Mouse (Mus musculus): ENCODE measurements around the gene Rbx1. TPM values are rescaled to one million over a fixed set of nuclear protein-coding genes. Genes with fewer than 3 reads are reported as not detected.
A peak's percentile ranks its signal among the peaks of the same experiment; 100 is the strongest.

Rbx1 gene
- polyA plus RNA-seq, 1 experiment from 2014 or later: 539 TPM

- ATAC-seq (ENCODE audit: insufficient read depth): no peak
Measured at GRCm38 (mm10) chr15:81482966-81483365, 16.9 kb downstream of the Rbx1 start.

GRCm38 (mm10) chr15:81483691-81484090, 17.6 kb downstream of the Rbx1 start:
- no peaks in the 10 kb centered on the region for H3K36me3 ChIP-seq (ENCODE audit: insufficient read depth)
- 82% methylated on average over 6 of the region's 6 CpGs for WGBS
- no peaks in the 10 kb centered on the region for H3K4me1 ChIP-seq (ENCODE audit: insufficient read depth)
- ATAC-seq (ENCODE audit: insufficient read depth) (no peak), DNase-seq (no peak)
- no peak overlapping the region for H3K27ac ChIP-seq (ENCODE audit: low read depth)
- H3K27me3 ChIP-seq (ENCODE audit: insufficient read depth, low read length): no peaks in the 10 kb centered on the region
- no peaks in the 10 kb centered on the region for H3K9me3 ChIP-seq (ENCODE audit: low read depth, low read length)
- H3K4me3 ChIP-seq (ENCODE audit: low read depth, low read length): no peak overlapping the region
- TF ChIP-seq CTCF (IDR thresholded peaks at IDR 0.05; ENCODE audit: low read depth): no peak
- no peak overlapping the region for H3K9ac ChIP-seq
- no peak overlapping the region for H3K4me2 ChIP-seq

More at GRCm38 (mm10) chr15:81482966-81483365, 16.9 kb downstream of the Rbx1 start:
- no peak overlapping the region for H3K27ac ChIP-seq (ENCODE audit: low read depth)
- no peak for DNase-seq
- no peak for TF ChIP-seq CTCF (IDR thresholded peaks at IDR 0.05; ENCODE audit: low read depth)
- H3K9ac ChIP-seq: no peak overlapping the region
- no peaks in the 10 kb centered on the region for H3K36me3 ChIP-seq (ENCODE audit: insufficient read depth)
- H3K4me2 ChIP-seq: no peak overlapping the region
- H3K9me3 ChIP-seq (ENCODE audit: low read depth, low read length): no peaks in the 10 kb centered on the region
- H3K4me3 ChIP-seq (ENCODE audit: low read depth, low read length): no peak overlapping the region
- no peaks in the 10 kb centered on the region for H3K4me1 ChIP-seq (ENCODE audit: insufficient read depth)
- H3K27me3 ChIP-seq (ENCODE audit: insufficient read depth, low read length): no peaks in the 10 kb centered on the region
- 85% methylated on average over 2 of the region's 2 CpGs for WGBS

GRCm38 (mm10) chr15:81485483-81485882, 19.4 kb downstream of the Rbx1 start:
- Histone ChIP-seq H3K9me3 (ENCODE audit: low read depth, low read length) (no peaks in the 10 kb centered on the region), H3K4me2 (no peak overlapping the region), H3K4me1 (ENCODE audit: insufficient read depth) (no peaks in the 10 kb centered on the region), H3K27ac (ENCODE audit: low read depth) (no peak overlapping the region), H3K27me3 (ENCODE audit: insufficient read depth, low read length) (no peaks in the 10 kb centered on the region), H3K9ac (no peak overlapping the region), H3K4me3 (ENCODE audit: low read depth, low read length) (no peak overlapping the region), H3K36me3 (ENCODE audit: insufficient read depth) (no peaks in the 10 kb centered on the region)
- DNase-seq (peak; percentile 23), ATAC-seq (ENCODE audit: insufficient read depth) (no peak)
- 70% methylated on average over 4 of the region's 4 CpGs for WGBS
- TF ChIP-seq CTCF (IDR thresholded peaks at IDR 0.05; ENCODE audit: low read depth): no peak

- H3K9me3 ChIP-seq (ENCODE audit: low read depth, low read length): no peaks in the 10 kb centered on the region
- no peak overlapping the region for H3K9ac ChIP-seq
- H3K4me1 ChIP-seq (ENCODE audit: insufficient read depth): no peaks in the 10 kb centered on the region
- no peak overlapping the region for H3K27ac ChIP-seq (ENCODE audit: low read depth)
- H3K4me3 ChIP-seq (ENCODE audit: low read depth, low read length): no peak overlapping the region
- H3K36me3 ChIP-seq (ENCODE audit: insufficient read depth): no peaks in the 10 kb centered on the region
- H3K4me2 ChIP-seq: no peak overlapping the region
- ATAC-seq (ENCODE audit: insufficient read depth) (no peak), DNase-seq (no peak)
- WGBS: 82% methylated on average over 2 of the region's 2 CpGs
- TF ChIP-seq CTCF (IDR thresholded peaks at IDR 0.05; ENCODE audit: low read depth): no peak
- no peaks in the 10 kb centered on the region for H3K27me3 ChIP-seq (ENCODE audit: insufficient read depth, low read length)
Measured at GRCm38 (mm10) chr15:81503466-81503865, 37.4 kb downstream of the Rbx1 start.

- no peak for ATAC-seq (ENCODE audit: insufficient read depth)
- WGBS: 91% methylated on average over 2 of the region's 2 CpGs
Measured at GRCm38 (mm10) chr15:81503995-81504394, 37.9 kb downstream of the Rbx1 start.

GRCm38 (mm10) chr15:81507201-81507600, 41.1 kb downstream of the Rbx1 start:
- Histone ChIP-seq H3K27ac (ENCODE audit: low read depth) (no peak overlapping the region), H3K4me2 (no peak overlapping the region), H3K36me3 (ENCODE audit: insufficient read depth) (no peaks in the 10 kb centered on the region), H3K27me3 (ENCODE audit: insufficient read depth, low read length) (no peaks in the 10 kb centered on the region), H3K9ac (no peak overlapping the region), H3K4me1 (ENCODE audit: insufficient read depth) (no peaks in the 10 kb centered on the region), H3K4me3 (ENCODE audit: low read depth, low read length) (no peak overlapping the region), H3K9me3 (ENCODE audit: low read depth, low read length) (no peaks in the 10 kb centered on the region)
- DNase-seq (peak; percentile 49), ATAC-seq (ENCODE audit: insufficient read depth) (no peak)
- peak; percentile 59 for TF ChIP-seq CTCF (IDR thresholded peaks at IDR 0.05; ENCODE audit: low read depth)

More at GRCm38 (mm10) chr15:81503995-81504394, 37.9 kb downstream of the Rbx1 start:
- Histone ChIP-seq H3K4me1 (ENCODE audit: insufficient read depth) (no peaks in the 10 kb centered on the region), H3K9ac (no peak overlapping the region), H3K27me3 (ENCODE audit: insufficient read depth, low read length) (no peaks in the 10 kb centered on the region), H3K4me3 (ENCODE audit: low read depth, low read length) (no peak overlapping the region), H3K27ac (ENCODE audit: low read depth) (no peak overlapping the region), H3K9me3 (ENCODE audit: low read depth, low read length) (no peaks in the 10 kb centered on the region), H3K36me3 (ENCODE audit: insufficient read depth) (no peaks in the 10 kb centered on the region), H3K4me2 (no peak overlapping the region)
- DNase-seq: no peak
- TF ChIP-seq CTCF (IDR thresholded peaks at IDR 0.05; ENCODE audit: low read depth): no peak

- no peak overlapping the region for H3K27ac ChIP-seq (ENCODE audit: low read depth)
- H3K9ac ChIP-seq: no peak overlapping the region
- ATAC-seq (ENCODE audit: insufficient read depth) (no peak), DNase-seq (no peak)
- H3K9me3 ChIP-seq (ENCODE audit: low read depth, low read length): no peaks in the 10 kb centered on the region
- WGBS: 75% methylated on average over 4 of the region's 4 CpGs
- no peaks in the 10 kb centered on the region for H3K36me3 ChIP-seq (ENCODE audit: insufficient read depth)
- no peaks in the 10 kb centered on the region for H3K27me3 ChIP-seq (ENCODE audit: insufficient read depth, low read length)
- no peak overlapping the region for H3K4me3 ChIP-seq (ENCODE audit: low read depth, low read length)
- no peak for TF ChIP-seq CTCF (IDR thresholded peaks at IDR 0.05; ENCODE audit: low read depth)
- no peak overlapping the region for H3K4me2 ChIP-seq
- peaks cover 6% of the 10 kb centered on the region; the same call in 1 of the 2 replicates for H3K4me1 ChIP-seq (ENCODE audit: insufficient read depth)
Measured at GRCm38 (mm10) chr15:81510621-81511020, 44.5 kb downstream of the Rbx1 start.
